Mouse (Mus musculus): ENCODE results near the gene Maats1. TPM values are rescaled to one million over a fixed set of nuclear protein-coding genes. Genes with fewer than 3 reads are reported as not detected.

Maats1 gene
- polyA plus RNA-seq, 1 experiment from 2014 or later, result 0.98 TPM

DNA sequence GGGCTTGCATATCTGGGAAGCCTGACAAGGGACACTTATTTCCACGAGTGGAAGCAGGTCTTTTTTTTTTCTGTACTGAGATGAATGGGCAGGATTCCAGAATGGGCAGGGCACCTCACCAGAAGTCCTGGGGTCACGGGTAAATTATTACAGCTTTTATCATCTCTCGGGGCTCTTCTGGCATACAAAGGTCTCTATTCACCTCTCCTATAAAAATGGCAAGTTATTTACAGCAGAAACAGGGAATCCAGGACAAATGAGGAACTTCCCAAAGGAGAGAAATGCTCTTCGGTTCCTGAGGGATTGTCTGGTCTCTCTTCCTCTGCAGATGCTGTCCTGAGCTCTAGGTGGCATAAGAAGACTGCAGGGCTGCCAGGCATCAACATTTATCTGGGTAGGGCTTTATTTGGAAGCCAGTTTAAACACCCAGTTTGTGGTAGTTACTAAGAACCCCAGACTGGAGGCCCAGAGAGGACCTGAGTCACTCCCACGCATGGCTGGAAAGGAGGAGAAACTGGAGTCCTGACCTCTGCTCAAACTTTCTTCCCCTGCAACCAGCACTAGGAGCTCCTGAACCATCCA lies 46.5 kb downstream of the Maats1 start:
- no peak for DNase-seq (ENCODE audit: low spot score)
- WGBS, result 70% methylated on average over 5 of the region's 5 CpGs
- Histone ChIP-seq H3K4me1 (no peaks in the 10 kb centered on the region), H3K27me3 (ENCODE audit: low read depth, poor library complexity, severe bottlenecking) (no peaks in the 10 kb centered on the region), H3K36me3 (no peaks in the 10 kb centered on the region), H3K4me3 (no peak overlapping the region), H3K9me3 (replicated peaks) (no peaks in the 10 kb centered on the region), H3K27ac (replicated peaks) (no peak overlapping the region)

DNA sequence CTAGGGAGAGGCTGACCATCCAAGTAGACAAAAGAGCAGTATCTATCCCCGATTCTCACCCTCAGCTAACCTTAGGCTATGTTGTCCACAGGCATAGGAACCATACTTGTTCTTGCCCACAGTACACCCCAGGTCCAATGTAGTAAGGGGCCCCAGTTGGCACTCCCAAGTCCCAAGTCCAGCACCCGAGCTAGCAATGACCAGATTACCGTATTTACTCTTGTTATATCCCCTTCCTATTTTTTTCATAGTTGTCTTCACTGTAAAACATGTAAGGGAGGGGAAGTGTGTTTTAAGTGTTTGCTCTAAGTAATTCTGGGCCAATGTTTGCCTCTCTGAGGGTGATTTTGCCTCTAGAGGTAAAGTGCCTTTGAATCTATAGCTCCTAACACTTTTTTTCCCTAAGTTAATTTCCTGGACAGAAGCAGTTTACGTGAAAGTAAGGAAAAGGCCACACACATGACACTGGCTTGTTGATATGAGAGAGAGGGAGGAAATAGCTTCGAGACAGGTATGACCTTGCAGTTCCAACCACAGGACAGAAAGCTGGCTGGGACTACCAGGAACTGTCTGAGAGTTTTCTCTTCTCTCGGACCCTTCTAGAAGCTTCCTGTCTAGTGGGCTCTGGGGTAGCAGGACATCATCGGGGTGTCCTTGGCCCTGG lies 47.1 kb downstream of the Maats1 start, which contains the start of gene Nr1i2:
TSS of gene Nr1i2 (minus strand) at position 140 of the 664 bp plus-strand sequence.
- Histone ChIP-seq H3K4me3 (no peak within 1 kb of the TSS), H3K36me3 (no peaks in the 10 kb centered on the region), H3K27ac (replicated peaks) (no peak within 1 kb of the TSS), H3K4me1 (no peaks in the 10 kb centered on the region), H3K27me3 (ENCODE audit: low read depth, poor library complexity, severe bottlenecking) (no peaks in the 10 kb centered on the region), H3K9me3 (replicated peaks) (no peaks in the 10 kb centered on the region)
- DNase-seq (ENCODE audit: low spot score), result no peak
- 78% methylated on average over 7 of the region's 7 CpGs for WGBS

DNA sequence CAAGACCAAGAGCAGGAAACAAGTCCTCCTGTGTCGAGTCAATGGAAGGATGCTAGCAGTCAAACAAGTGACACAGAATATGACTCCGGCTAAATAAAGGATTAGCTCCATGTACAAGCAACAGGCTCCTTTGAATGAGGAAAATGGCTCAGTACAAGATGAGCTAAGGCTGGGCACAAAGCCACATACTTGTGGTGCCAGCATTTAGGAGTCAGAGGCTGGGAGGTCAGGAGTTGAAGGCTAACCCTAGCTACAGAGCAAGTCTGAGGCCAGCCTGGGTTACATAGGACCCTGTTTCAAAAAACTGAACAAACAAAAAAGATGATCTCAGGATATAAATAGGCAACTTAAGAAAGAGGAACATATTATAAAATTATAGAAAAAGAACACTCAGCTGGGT lies 51.8 kb downstream of the Maats1 start:
- H3K9me3 ChIP-seq (replicated peaks), result no peaks in the 10 kb centered on the region
- 87% methylated on average over 2 of the region's 2 CpGs for WGBS
- no peak overlapping the region for H3K4me3 ChIP-seq
- peaks cover 18% of the 10 kb centered on the region for H3K4me1 ChIP-seq
- H3K36me3 ChIP-seq, result no peaks in the 10 kb centered on the region
- H3K27ac ChIP-seq (replicated peaks), result no peak overlapping the region
- no peaks in the 10 kb centered on the region for H3K27me3 ChIP-seq (ENCODE audit: low read depth, poor library complexity, severe bottlenecking)
- DNase-seq (ENCODE audit: low spot score), result no peak

DNA sequence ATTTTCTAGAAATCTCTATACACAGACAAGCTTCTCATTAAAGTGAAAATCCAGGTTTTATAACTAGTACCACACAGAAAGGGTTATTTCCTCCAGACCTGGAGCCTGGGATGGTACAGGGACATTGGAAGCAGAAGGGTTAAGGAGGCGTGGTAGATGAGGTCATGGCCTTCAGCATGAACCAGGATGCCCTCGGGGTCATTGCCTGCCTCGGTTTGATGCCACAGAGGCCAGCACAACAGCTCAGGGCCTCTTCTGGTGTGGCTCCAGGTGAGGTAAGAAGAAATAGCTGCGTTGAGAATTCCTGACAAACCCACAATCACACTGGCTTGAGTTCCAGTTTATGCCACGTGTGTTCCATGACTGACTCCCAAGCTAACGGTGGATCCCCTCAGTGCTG lies 53.1 kb downstream of the Maats1 start:
- WGBS, result 35% methylated on average over 6 of the region's 6 CpGs
- Histone ChIP-seq H3K9me3 (replicated peaks) (no peaks in the 10 kb centered on the region), H3K27ac (replicated peaks) (no peak overlapping the region), H3K4me3 (no peak overlapping the region), H3K27me3 (ENCODE audit: low read depth, poor library complexity, severe bottlenecking) (no peaks in the 10 kb centered on the region), H3K36me3 (no peaks in the 10 kb centered on the region), H3K4me1 (peaks cover 18% of the 10 kb centered on the region)
- DNase-seq (ENCODE audit: low spot score), result no peak

DNA sequence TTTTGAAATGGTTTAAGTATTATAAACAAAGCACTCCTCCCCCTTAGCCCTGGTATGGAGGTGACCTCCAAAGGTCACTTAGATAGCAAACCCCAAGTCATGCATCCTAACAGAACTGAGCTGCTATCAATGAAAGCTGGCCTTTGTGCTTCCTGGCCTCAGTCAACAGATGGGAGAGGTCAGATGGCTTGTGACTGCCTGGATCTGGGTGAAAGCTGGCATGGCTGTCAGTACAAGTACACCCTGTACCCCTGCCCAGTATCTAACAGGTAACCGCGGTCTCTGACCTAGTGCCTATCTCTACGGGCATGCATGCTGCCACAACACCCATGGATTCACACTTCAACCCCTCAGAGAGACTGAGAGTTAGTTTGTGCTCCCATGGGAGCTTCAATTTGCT lies 54.2 kb downstream of the Maats1 start:
- Histone ChIP-seq H3K9me3 (replicated peaks) (no peaks in the 10 kb centered on the region), H3K36me3 (no peaks in the 10 kb centered on the region), H3K4me3 (no peak overlapping the region), H3K4me1 (peaks cover 23% of the 10 kb centered on the region), H3K27ac (replicated peaks) (no peak overlapping the region), H3K27me3 (ENCODE audit: low read depth, poor library complexity, severe bottlenecking) (no peaks in the 10 kb centered on the region; the same call in 1 of the 2 replicates)
- DNase-seq (ENCODE audit: low spot score), result no peak
- 94% methylated on average over 3 of the region's 3 CpGs for WGBS

DNA sequence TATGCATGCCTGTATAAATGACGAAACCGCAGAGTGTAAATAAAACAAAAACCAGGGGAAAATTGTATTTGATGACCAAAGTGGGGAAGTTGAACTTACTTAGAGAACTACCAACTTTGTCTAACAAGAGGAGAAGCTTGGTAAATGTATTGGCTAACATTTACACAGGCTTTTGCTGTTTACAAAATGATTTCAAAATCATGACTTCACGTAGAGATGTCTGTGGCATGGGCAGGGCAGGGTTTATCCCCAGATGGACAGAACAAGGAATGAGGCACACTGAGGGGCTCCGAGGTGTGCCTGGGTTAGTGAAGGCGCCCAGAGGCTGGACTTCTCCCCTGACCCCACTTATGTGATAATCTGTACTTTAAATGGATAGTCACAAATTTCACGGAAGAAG lies 54.6 kb downstream of the Maats1 start:
- Histone ChIP-seq H3K4me1 (peaks cover 23% of the 10 kb centered on the region), H3K27ac (replicated peaks) (no peak overlapping the region), H3K9me3 (replicated peaks) (no peaks in the 10 kb centered on the region), H3K27me3 (ENCODE audit: low read depth, poor library complexity, severe bottlenecking) (no peaks in the 10 kb centered on the region; the same call in 1 of the 2 replicates), H3K36me3 (no peaks in the 10 kb centered on the region), H3K4me3 (no peak overlapping the region)
- 84% methylated on average over 6 of the region's 6 CpGs for WGBS
- DNase-seq (ENCODE audit: low spot score), result no peak

DNA sequence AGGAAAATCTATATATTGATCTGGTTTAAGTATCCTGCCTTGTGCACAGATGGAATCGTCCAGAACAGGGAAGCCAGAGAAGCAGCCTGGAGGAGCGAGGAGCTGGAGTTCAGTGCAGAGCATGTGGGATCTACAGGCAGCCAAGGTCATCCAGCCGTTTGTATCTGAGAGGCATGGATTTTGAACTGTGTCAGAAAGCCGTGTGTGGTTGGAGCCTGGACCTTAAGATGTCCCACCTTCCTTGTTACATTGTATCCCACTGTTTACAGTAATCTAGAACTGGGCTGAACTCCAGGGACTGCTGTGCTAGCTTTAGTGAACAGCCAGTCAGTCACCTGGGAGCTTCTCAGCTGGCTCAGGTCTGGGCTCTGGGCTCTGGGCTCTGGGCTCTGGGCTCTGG lies 55.4 kb downstream of the Maats1 start:
- Histone ChIP-seq H3K9me3 (replicated peaks) (no peaks in the 10 kb centered on the region), H3K36me3 (no peaks in the 10 kb centered on the region), H3K4me3 (no peak overlapping the region), H3K27ac (replicated peaks) (no peak overlapping the region), H3K4me1 (peaks cover 28% of the 10 kb centered on the region), H3K27me3 (ENCODE audit: low read depth, poor library complexity, severe bottlenecking) (no peaks in the 10 kb centered on the region; the same call in 1 of the 2 replicates)
- 87% methylated on average over 4 of the region's 4 CpGs for WGBS
- DNase-seq (ENCODE audit: low spot score), result no peak

DNA sequence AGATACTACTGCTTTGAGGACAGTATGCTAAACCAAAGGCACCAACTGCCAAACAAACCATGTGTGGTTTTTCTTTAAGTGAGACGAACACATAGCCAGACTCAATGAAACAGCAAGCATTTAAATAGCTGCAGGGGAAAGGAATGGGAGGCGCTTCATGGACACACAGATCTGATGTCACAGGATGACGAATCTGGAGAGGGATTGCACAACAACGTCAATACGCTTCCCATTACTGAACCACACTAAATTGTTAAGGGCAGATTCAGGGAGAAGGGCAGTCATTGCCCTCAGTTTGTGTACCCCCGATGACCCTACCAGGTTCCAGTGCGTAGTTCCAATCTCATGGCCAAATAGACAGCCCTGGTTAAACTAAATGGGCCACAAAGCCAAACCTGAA lies 56.1 kb downstream of the Maats1 start:
- Histone ChIP-seq H3K27ac (replicated peaks) (no peak overlapping the region), H3K4me3 (no peak overlapping the region), H3K36me3 (no peaks in the 10 kb centered on the region), H3K9me3 (replicated peaks) (no peaks in the 10 kb centered on the region), H3K4me1 (peaks cover 30% of the 10 kb centered on the region), H3K27me3 (ENCODE audit: low read depth, poor library complexity, severe bottlenecking) (no peaks in the 10 kb centered on the region; the same call in 1 of the 2 replicates)
- DNase-seq (ENCODE audit: low spot score), result no peak
- WGBS, result 88% methylated on average over 7 of the region's 7 CpGs

DNA sequence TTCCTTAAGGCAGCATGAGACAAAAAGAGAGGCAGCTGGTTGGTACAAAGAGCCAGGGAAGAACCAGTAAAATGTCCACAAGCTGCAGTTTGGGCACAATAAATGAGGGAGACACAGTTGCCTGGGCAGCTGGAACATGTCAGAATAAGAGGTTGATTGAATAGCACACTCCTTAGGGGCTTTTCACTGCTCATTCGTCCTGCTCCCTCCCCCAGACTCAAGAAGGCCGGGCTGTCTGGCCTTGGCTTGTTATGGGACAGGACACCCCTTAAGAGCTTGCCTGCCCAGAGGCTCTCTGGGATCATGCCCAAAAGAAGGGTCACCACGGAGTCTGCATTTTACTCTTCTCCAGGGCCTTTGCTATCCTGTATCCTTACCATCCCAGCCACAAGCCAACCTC lies 58.6 kb downstream of the Maats1 start:
- 66% methylated on average over 3 of the region's 3 CpGs for WGBS
- Histone ChIP-seq H3K27me3 (ENCODE audit: low read depth, poor library complexity, severe bottlenecking) (no peaks in the 10 kb centered on the region; the same call in 1 of the 2 replicates), H3K4me3 (no peak overlapping the region), H3K36me3 (no peaks in the 10 kb centered on the region), H3K27ac (replicated peaks) (no peak overlapping the region), H3K4me1 (peaks cover 22% of the 10 kb centered on the region), H3K9me3 (replicated peaks) (no peaks in the 10 kb centered on the region)
- no peak for DNase-seq (ENCODE audit: low spot score)

DNA sequence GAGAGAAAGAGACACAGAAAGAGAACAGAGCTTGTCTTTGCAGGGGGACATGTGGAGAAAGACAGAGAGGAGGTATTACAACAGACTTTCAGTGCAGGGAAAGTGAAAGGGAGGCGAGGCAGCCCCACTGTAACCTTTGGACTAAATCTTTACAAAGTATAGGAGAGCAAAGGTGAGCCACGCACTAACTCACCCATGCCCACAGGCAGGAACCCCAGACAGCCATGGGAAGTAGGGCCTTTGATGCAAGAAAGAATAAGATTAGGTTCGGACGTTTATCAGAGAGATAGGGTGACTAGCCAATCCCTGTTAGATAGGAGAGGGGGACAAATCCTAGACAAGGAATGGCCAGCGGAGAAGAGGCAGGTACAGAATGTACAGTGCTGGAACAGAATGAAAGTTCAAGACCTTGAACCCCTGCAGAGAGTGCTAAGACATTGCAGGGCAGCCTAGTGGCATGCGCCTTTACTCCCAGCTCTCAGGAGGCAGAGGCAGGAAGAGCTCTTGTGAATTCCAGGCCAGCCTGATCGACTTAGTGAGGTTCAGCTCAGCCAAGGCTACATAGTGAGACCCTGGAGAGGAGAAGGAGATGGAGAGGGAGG lies 59.3 kb downstream of the Maats1 start:
- 88% methylated on average over 7 of the region's 7 CpGs for WGBS
- Histone ChIP-seq H3K4me3 (no peak overlapping the region), H3K27ac (replicated peaks) (no peak overlapping the region), H3K4me1 (peaks cover 15% of the 10 kb centered on the region), H3K9me3 (replicated peaks) (no peaks in the 10 kb centered on the region), H3K27me3 (ENCODE audit: low read depth, poor library complexity, severe bottlenecking) (no peaks in the 10 kb centered on the region; the same call in 1 of the 2 replicates), H3K36me3 (no peaks in the 10 kb centered on the region)
- DNase-seq (ENCODE audit: low spot score), result no peak

DNA sequence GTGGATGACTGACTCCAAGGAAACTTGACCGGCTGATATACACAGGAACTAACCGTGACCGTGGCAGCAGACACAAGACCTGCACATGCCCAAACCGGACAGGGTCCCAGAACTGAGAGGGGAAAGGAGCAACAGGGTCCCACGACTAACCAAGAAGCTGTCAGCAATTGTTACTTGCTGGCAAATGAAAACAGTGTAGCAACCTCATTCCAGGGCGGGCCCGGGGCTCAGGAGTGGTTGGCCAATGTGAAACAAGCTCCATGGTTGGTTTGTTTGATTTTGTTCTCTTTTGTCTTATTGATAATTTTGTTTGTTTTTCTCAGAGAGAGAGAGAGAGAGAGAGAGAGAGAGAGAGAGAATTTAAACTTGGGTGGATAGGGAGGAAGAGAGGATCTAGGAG lies 61.0 kb downstream of the Maats1 start:
- Histone ChIP-seq H3K4me1 (peaks cover 12% of the 10 kb centered on the region), H3K36me3 (no peaks in the 10 kb centered on the region), H3K27me3 (ENCODE audit: low read depth, poor library complexity, severe bottlenecking) (no peaks in the 10 kb centered on the region; the same call in 1 of the 2 replicates), H3K9me3 (replicated peaks) (no peaks in the 10 kb centered on the region), H3K27ac (replicated peaks) (no peak overlapping the region), H3K4me3 (no peak overlapping the region)
- DNase-seq (ENCODE audit: low spot score), result no peak
- WGBS, result 84% methylated on average over 7 of the region's 7 CpGs

DNA sequence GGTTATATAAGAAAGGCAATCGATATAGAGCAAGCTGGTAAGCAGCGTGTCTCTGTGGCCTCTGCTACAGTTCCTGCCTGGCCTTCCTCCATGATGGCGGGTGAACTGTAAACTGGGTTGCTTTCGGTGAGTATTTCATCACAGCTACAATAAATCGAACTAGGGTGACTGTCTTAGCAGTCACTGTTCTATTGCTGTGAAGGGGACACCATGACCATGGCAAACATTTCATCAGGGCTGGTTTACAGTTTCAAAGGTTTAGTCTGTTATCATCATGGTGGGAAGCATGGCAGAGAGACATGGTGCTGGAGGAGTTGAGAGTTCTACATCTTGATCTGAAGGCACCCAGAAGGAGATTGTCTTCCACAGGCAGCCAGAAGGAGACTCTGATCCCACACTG lies 62.1 kb downstream of the Maats1 start:
- 96% methylated on average over 5 of the region's 5 CpGs for WGBS
- no peak overlapping the region for H3K4me3 ChIP-seq
- H3K27me3 ChIP-seq (ENCODE audit: low read depth, poor library complexity, severe bottlenecking), result no peaks in the 10 kb centered on the region; the same call in 1 of the 2 replicates
- no peak for DNase-seq (ENCODE audit: low spot score)
- H3K4me1 ChIP-seq, result peaks cover 12% of the 10 kb centered on the region
- H3K9me3 ChIP-seq (replicated peaks), result no peaks in the 10 kb centered on the region
- H3K27ac ChIP-seq (replicated peaks), result no peak overlapping the region
- H3K36me3 ChIP-seq, result no peaks in the 10 kb centered on the region

DNA sequence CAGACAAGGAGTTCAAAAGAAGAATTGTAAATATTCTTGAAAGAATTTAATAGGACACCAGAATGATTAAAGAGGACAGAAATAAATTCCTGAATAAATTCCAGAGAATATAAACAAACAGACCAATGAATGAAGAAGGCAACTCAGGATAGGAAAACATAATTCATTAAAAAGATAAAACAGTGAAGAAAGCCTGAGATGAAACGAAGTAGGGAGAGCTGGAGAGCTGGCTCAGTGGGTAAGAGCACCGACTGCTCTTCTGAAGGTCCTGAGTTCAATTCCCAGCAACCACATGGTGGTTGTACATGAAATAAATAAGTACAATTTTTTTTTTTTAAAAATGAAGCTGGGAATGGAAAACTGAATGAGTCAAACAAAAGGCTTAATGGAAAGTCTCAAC lies 67.2 kb downstream of the Maats1 start:
- peaks cover 18% of the 10 kb centered on the region for H3K4me1 ChIP-seq
- no peaks in the 10 kb centered on the region for H3K36me3 ChIP-seq
- no peak overlapping the region for H3K27ac ChIP-seq (replicated peaks)
- DNase-seq (ENCODE audit: low spot score), result no peak
- 81% methylated on average over 2 of the region's 2 CpGs for WGBS
- H3K27me3 ChIP-seq (ENCODE audit: low read depth, poor library complexity, severe bottlenecking), result no peaks in the 10 kb centered on the region
- no peak overlapping the region for H3K4me3 ChIP-seq
- H3K9me3 ChIP-seq (replicated peaks), result no peaks in the 10 kb centered on the region

Measured in midbrain, embryonic 10.5 days (tissue).